Mouse (Mus musculus) brain, adult 2 months (tissue): ENCODE results near the gene Pitpnc1.

ENCODE experiments used
- DNase-seq: peaks from one replicate; pipeline ENCODE4 v3.0.0; 2011; ENCODE audit warnings: low read depth, low spot score

The Pitpnc1 gene

DNA sequence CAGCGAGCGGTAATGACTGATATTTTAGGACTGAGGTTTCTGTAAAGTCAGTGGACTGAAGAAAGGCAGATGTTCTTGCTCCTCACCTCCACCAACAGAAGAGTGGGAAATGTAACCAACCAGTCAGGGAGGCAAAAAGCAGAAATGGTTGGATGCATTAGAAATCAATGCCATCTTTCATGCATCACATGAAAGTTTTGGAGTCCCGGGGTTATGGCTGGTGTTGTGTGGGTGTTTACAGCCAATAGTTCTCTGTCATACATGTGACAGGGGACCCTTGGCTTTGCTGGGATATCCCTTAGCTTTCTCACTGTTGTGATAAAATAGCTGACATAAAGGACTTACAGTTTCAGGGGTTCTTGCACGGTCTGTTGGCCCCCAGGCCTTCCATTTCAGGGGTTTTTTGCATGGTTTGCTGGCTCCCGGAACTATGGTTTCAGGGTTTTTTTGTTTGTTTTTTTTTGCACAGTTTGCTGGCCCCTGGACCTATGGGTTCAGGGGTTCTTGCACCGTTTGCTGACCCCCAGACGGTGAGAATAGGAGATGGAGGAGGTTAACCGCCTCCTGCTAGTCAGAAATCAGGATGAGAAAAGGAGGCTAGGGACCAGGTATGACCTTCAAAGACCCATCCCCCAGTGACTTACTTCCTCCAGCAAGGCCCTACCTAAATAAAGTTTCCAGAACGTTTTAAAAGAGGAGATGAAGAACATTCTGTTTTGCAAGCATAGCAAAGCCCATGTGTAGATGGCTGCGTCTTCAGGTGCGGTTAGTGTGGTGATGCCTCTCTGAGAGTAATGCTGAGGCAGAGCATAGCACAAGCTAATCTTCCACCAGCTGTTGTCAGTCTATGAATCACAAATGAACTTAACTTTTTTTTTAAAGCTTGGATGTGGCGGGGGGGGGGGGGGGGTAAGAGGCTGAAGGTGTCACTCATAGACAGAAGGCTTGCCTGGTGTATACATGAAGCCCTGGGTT, 27.1 kb downstream of the Pitpnc1 start:
- no peak for DNase-seq

DNA sequence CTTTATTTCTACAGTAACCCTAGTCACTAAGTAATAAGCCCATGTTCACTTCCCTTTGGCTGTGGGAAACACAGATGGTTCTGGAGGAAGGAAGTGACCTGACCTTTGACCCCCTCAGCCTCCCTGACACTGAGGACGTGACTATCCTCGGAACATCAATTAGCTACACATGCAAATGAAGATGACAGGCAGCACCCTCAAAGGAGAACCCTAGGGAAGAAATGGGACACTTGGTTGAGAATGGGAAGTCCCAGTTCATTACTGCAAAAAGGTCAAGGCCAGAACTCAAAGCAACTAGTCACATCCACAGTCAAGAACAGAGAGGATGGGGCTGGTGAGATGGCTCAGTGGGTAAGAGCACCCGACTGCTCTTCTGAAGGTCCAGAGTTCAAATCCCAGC, 29.4 kb downstream of the Pitpnc1 start:
- no peak for DNase-seq

DNA sequence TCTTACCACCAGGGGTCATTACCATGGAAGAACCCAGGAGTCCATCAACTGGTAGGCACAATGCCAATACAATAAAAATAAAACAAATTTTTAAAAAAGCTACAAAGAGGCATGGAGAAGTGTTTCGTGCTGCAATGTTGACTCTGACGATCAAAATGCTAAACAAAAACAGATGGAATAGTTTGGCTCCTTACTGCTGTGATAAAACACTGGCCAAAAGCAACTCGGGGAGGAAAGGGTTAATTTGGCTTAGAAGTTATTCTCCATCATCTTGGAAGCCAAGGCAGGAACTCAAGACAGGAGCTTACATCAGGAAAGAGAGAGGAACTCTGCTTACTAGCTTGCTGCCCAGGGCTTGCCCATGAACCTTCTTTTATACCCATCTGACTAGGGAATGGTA, 32.4 kb downstream of the Pitpnc1 start:
- DNase-seq, result no peak

DNA sequence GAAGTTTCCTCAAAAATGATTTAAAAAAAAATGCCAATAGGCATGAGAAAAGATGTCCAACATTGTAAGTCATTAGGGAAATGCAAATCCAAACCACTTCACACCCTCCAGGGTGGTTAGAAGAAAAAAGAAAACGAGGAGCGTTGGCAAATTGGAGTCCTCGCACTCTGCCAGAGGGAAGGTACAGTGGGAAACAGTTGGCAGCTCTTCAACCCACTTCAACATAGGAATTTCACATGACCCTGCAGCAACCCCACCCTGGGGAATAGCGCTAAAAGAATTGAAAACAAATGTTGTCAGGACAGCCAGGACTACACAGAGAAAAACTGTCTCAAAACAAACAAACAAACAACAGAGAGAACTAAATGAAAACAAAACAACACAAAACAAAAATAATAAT, 32.8 kb downstream of the Pitpnc1 start:
- DNase-seq, result no peak

DNA sequence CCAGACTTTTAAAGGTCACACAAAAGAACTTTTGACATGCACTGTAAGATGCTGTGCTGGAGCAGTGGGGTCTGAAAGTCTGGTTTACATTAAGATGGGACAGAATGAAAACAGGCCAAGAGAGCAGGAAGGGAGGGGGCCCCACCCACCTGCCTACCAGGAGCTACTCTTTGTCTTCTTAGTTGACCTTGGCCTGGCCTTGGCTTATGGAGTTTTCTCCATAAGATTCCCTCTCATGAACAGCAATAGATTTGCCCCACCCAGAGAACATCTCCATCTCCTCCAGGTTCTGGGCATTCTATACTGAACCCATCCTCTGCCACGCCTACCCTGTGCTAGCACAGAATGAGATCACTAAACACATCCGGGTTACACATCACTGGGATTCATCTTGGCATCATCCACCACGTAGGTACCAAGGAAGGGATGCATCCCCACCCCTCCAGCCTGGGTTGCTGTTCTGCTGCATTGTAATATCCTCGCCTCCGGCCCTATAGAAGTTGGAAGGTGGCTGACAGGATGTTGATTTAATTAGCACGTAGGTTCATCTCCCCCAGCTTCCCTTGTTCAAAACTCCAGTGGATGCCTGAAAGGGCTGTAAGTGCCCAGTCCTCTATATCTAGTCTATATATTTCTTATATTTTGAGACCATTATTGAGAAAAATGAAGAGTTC, 34.6 kb downstream of the Pitpnc1 start:
- no peak for DNase-seq

DNA sequence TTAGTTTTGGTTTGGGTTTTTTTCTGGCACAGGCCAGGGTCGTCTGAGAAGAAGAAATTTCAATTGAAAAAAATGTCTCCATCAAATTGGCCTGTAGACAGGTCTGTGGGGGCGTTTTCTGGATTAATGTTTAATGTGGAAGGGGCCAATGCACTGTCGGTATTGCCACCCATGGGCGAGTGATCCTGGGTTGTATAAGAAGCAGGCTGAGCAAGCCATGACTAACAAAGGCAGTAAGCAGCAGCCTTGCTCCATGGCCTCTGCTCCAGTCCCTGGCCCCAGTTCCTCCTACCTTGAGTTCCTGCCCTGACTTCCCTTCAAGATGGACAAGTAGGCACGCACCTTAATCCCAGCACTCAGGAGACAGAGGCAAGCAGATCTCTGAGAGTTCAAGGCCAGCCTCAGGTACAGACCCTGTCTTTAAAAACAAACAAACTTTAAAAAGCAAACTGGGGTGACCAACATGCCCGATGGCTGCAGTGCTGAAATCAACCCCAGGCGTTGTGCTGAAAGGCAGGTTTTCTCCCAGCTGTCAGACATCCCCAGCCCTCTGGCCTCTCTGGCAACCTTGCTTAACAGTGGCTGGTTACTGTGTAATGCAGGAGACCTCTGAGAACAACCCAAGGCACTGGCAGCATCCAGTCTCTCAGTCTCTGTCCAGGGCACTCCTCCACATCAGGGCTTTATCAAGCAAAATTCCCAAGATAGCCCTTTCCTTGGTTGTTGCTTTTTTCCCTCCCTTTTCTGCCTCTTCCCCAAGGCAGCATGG, 39.1 kb downstream of the Pitpnc1 start:
- DNase-seq, result no peak

DNA sequence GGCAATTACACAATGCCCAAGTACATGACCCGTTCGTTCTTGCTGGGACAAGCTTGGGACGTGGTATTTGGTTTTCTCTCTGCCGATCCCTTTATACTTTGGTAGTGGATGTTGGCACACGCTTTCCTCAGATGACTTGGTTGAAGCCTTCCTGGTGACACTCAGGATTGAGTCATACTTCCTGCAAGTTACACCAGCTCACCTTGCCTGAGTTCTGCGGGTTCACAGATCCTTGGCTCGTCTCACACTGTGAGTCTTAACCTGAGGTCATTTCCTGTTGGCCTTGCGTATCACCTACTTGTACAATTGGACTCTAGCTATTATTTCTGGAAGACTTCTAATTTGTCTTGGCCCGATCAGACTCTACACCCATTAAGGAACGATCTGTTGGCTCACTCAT, 42.5 kb downstream of the Pitpnc1 start:
- no peak for DNase-seq

DNA sequence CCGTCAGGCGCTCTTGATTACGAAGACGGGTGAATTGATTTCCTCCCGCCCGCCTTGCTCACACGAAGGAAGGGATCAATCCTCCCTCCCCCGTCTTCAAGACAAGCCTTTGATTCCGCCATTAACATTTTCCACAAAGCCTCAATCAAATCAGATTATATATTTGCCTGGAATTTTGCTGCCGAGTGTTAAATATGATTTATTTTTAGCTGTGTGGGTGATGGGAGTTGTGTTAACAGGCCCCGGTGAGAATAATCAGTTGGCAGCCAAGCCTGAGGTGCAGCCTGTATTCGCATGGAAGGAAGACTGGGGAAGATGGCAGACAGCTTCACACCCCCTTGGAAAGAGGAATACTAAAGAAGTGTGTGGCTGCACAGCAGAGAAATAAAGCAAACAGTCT, 46.3 kb downstream of the Pitpnc1 start:
- DNase-seq, result peak; percentile 50

DNA sequence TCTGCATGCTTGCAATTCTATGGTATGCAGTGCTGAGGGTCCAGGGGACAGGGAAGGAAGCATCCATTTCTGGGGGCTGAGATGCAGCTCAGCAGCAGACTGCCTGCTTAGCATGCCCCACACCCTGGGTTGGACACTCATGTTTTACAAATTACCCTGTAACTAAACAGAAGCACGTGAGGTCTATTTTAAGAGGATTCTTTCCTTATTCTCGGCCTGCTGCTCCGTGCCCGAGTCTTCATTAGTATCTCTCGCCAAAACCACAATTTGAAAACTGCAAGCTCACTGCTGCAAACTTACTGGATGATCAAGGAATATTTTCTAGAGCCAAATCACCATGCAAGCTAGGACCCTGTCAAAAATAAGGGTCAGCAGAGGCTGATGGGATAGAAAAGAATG, 48.1 kb downstream of the Pitpnc1 start:
- DNase-seq, result peak; percentile 31

DNA sequence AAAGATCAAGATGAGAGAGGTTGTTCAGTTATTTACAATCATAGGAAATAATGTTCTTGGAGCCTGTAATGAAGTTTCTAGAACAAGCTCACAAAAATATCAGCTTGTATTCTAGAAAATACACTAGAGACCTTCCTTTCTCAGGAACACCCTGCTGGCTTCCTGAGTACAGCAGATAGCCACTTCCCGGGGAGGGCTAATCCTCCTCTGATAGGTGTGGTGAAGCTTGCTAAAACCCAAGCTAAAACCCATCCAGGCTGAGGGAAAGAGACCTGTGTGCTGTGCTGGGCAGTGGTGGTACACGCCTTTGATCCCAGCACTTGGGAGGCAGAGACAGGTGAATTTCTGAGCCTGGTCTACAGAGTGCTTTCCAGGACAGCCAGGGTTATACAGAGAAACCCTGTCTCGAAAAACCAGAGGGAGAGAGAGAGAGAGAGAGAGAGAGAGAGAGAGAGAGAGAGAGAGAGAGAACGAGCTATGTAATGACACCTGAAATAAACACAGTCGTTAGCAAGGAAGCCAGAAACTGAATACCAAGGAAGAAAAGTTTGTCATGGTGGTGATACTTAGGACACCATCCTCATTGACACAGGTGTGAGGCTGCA, 48.6 kb downstream of the Pitpnc1 start:
- DNase-seq, result no peak

DNA sequence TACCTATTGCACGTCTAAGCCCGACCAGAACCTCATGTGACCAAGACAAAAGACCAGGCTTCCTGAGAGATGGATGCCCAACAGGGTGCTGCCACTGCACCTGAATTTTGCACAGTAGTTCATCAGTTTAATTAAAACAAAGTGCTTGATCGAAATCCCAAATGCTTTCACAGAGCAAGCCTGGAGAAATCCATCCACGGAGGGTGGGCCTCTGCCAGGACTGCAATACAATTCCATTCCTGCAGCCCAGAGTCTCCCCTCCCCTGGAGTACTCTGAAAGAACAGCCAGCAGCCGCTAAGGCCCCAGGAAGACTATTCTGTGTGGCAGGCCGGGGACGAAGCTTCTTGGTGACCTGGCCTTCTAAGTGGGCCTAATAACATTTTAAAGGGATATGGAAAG, 50.6 kb downstream of the Pitpnc1 start:
- no peak for DNase-seq

DNA sequence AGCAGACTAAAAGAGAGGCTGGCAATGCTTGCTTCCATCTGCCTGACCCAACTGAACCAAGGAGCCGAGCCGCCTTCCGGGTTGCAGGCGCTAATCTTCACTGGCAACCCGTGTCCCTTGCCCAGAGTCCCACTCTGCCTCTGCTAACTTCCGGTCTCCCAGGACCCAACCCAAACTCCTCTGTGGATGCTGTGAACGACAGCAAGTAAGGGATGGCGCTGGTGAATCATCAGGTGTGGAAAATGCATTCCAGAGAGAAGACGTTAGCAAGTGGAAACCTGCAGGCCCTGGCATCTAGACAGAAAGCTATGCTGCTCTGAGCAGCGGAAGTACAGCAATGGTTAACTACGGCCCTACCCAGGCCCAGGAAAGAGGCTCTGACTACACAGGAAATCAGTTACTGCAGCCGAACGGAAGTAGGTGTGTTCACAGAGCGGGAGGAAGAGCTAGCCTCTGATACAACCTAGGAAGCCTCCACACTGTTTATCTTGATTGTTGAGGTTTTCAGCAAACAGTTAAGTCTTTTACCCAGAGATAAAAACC, 53.4 kb downstream of the Pitpnc1 start:
- DNase-seq, result peak; percentile 27

DNA sequence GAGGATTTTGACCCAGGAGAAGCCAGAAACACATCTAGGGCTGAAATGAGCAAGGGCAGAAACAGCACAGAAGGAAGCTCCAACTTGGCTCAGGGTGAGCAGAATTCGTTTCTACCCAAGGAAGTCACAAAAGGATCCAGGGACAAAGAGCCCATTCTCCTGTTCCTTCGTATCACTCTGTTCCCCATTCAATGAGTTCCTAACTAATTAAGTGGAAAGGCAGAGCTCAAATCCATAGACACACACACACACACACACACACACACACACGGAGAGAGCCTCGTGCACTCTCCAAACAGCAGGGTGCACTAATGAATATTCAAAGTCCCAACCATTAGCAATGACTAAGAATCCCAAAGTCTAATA, 54.0 kb downstream of the Pitpnc1 start:
- DNase-seq, result peak; percentile 50

DNA sequence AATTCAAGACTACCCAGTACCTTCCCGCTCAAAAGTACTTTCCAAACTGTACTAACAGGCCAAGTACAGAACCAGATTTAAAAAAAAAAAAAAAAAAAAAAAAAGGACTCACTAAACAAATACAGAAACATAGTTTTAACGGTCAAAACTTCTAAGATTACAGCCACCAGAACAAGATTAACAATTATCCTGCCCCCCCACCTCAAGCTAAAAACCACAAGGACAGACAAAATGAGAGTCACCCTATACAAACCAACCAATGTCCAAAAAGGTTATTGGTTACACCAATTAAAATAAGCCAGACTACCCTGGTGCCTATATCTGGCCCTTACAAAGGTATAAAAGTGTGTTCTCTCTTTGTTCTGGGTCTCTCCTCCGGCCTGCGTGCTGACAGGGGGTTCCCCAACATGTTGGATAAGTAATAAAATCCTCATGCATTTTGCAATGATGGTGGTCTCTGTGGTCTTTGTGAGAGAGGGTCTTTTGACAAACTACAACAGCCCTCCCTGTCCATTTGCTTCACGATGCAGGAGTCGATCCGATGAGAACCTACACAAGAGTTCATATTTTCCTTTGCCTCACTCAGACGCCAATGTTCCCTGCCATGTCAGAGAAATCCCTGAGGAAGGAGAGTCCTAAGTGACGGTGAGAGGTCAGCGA, 54.5 kb downstream of the Pitpnc1 start:
- DNase-seq, result no peak

DNA sequence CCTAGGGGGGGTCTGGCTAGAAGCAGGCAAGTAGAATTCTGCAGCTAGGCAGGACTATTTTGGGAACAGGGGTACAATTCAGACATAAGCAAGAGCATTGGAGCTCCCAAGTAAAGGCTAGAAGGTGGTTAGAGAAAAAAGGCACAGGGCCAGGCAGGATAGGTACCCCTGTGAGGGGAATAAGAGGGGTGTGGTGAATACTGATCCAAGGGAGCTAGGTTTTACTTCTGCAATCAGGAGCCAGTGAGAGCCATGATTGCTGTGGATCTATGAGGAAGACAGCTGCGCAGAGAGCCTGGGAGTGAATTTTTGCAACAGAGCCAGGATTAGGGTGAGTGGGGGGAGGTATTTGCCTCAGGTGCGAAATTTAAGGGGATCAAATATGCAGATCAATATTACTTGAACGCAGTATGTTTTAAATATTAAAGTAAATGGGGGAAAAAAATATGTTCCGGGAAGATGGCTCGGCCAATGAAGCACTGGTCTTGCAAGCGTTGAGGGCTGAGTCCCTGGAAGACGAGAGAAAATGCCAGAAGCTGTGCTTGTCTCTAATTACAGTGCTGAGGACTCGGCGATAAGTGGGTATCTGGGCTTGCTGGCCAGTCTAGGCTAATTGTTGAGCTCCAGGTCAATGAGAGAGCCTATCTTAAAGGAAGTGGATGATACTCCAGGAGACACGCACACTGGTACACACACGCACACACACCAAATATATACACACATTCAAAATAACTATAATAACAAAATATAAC, 55.3 kb downstream of the Pitpnc1 start:
- DNase-seq, result no peak

DNA sequence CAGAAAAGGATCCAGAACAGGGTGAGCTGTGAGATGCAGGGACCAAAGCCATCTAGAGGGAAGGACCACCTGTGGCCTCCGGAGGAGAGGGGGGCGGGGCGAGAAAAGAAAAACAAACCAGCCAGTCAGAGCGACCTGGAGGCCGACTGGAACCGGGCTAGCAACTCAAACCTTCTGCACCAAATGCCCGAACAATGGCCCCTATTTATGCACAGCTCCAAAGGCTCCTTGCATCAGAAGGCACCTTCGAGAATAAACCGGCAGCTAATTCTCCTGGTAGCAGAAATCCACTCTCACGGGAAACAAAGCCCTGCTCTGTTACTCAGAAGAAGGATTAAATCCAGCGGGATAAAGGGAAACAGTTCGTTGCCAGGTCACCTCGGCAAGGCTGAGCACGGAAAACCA, 57.2 kb downstream of the Pitpnc1 start:
- DNase-seq, result peak; percentile 61

DNA sequence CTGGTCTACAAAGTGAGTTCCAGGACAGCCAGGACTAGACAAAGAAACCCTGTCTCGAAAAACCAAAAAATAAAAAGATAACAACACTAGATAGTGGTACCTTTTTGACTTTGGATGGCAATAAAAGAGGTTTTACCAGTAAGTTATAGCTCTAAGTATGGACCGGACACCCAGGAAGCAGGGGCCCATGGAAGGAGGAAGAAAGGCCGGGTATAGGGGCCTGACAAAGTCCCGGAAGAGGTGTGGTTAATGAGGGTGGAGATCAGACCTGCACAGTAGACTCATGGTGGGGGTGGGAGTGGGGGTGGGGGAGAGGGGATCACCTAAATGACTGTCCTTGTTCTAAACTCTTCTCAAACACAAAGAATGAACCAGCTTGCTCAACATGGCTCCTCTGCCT, 58.4 kb downstream of the Pitpnc1 start:
- no peak for DNase-seq

DNA sequence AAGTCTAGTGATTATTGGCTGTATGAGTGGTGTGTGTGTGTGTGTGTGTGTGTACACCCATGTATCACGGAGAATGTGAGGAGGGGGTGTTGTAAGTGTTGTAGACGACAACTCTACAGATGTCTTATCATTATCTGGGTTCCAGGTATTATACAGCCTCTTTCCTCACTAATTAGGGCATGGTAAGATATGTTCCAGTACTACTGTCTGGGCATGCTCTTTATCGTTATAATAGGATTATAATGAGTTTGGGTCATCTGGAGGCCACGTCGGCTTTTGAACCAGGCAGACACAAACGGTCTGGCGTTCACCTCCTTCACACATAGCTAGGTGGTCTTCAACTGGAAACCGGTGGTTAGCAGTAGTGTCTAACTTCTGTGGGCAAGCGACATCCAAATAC, 58.9 kb downstream of the Pitpnc1 start:
- no peak for DNase-seq

DNA sequence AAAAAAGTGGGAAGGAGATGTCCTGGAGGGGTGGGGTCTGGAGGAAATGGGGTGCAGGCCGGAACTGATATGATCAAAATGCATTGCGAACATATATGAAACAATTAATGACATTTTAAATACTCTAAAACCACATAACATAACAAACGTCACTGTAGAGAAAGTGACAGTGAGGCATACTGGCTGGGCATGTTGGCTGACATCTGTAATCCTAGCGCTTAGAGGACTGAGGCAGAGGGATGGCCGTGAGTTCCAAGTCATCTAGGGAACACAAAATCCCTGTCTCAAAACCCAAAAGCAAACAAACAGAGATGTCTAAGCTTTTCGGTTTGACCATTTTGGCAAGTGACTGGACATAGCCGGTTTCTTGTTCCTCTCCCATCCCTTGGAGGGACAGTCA, 59.7 kb downstream of the Pitpnc1 start:
- no peak for DNase-seq

DNA sequence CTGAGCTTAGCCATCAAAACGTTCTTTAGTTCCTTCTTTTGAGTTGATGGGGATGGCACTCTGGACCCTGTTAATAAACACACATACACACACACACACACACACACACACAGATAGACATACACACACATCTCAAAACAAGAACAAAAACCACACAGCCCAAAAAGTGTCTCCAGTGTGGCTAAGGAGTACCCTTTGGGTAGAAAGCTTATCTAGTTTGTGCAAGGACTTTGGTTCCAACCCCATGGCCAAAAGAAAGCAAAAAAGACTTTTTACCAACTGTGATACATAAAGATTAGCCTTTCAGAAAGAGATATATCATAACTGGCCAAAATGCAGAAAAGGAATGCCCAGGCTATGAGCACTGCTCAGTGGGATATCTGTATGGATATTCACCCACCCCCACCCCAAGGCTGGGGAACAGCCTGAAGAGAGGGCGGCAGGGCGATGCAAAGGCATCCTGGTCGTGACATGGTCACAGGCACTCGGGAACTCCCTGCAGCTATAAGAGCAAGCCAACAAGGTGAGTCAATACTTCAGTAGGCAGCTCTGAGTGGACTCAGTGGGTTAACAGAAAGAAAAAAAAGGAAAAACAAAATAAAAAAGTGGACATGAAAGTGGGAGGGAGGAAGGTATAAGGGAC, 60.3 kb downstream of the Pitpnc1 start:
- DNase-seq, result no peak
